Mouse (Mus musculus) stomach, embryonic 15.5 days (tissue): ENCODE data around the gene Zdhhc5. TPM values are rescaled to one million over a fixed set of nuclear protein-coding genes. Genes with fewer than 3 reads are reported as not detected.
"Not testable (repeated sequence)": the region's sequence is repeated elsewhere in the genome, so short reads cannot be mapped to it uniquely, and the experiment has no call there.

Experiments
- ATAC-seq: fragments of 200-750 bp; cut with Nextera tagmentation; 2 replicates; pipeline ENCODE4 v1.8.0; 2017; ENCODE audit warnings: low read depth, moderate number of reproducible peaks, moderate TSS enrichment; ENCODE audit not compliant: insufficient read depth, low FRiP score
- H3K27ac ChIP-seq: fragments of 300-500 bp; sonication (generic); 2 replicates; pipeline ENCODE4 v1.5.1; 2015; ENCODE audit warnings: mild to moderate bottlenecking, inconsistent platforms
- H3K27me3 ChIP-seq: fragments of 300-500 bp; sonication (generic); replicated peaks from 2 replicates; pipeline ENCODE4 v1.6.1; 2015; ENCODE audit warnings: inconsistent platforms
- H3K36me3 ChIP-seq: fragments of 300-500 bp; sonication (generic); 2 replicates; pipeline ENCODE4 v1.6.1; 2015; ENCODE audit warnings: inconsistent platforms
- H3K4me1 ChIP-seq: fragments of 300-500 bp; sonication (generic); 2 replicates; pipeline ENCODE4 v1.6.1; 2015; ENCODE audit warnings: inconsistent platforms
- H3K4me2 ChIP-seq: fragments of 300-500 bp; sonication (generic); 2 replicates; pipeline ENCODE4 v1.6.1; 2015; ENCODE audit warnings: mild to moderate bottlenecking, inconsistent platforms
- H3K4me3 ChIP-seq: fragments of 300-500 bp; sonication (generic); replicated peaks from 2 replicates; pipeline ENCODE4 v1.5.1; 2015; ENCODE audit warnings: inconsistent platforms
- H3K9ac ChIP-seq: fragments of 300-500 bp; sonication (generic); 2 replicates; pipeline ENCODE4 v1.6.1; 2015; ENCODE audit warnings: inconsistent platforms
- H3K9me3 ChIP-seq: fragments of 300-500 bp; sonication (generic); 2 replicates; pipeline ENCODE4 v1.6.1; 2016; ENCODE audit warnings: inconsistent platforms
- WGBS: fragments of 180-500 bp; shearing (Covaris S2); methylation state at CpG from one replicate; pipeline ENCODE4 v1.1.7; 2015; 5-methylcytosine and 5-hydroxymethylcytosine counted together
- polyA plus RNA-seq: library from polyadenylated mRNA; unstranded; fragments of >200 nt; fragmentation: Nextera tagmentation; extraction: Ambion mirVana; gene quantifications from 2 replicates; pipeline ENCODE4 v1.2.1, GENCODE M21; 2015

Gene Zdhhc5
- polyA plus RNA-seq, 1 experiment from 2014 or later, result 28.5 TPM

- Histone ChIP-seq H3K9ac (peak within 1 kb of the TSS; percentile 13; the same call in 1 of the 2 replicates), H3K27me3 (0 out of 2 replicates have a peak, but pooled peaks cover 3% of the 10 kb centered on the region), H3K9me3 (no peaks in the 10 kb centered on the region), H3K4me3 (peak within 1 kb of the TSS; percentile 45), H3K4me2 (peak within 1 kb of the TSS; percentile 69), H3K27ac (no peak within 1 kb of the TSS; the same call in 1 of the 2 replicates), H3K36me3 (no peaks in the 10 kb centered on the region), H3K4me1 (peaks cover 53% of the 10 kb centered on the region)
- peak; percentile 24; the same call in 1 of the 2 replicates for ATAC-seq
- WGBS, result 1% methylated on average over 8 of the region's 8 CpGs
These were observed 18.8 kb upstream of the Zdhhc5 start, which contains the start of gene Ypel4 for GRCm38 (mm10) chr2:84733579-84734300. TSS of gene Ypel4 (plus strand) at chr2:84734058.

GRCm38 (mm10) chr2:84732394-84732793 is 17.4 kb upstream of the Zdhhc5 start:
- Histone ChIP-seq H3K27me3 (0 out of 2 replicates have a peak, but pooled peaks cover 3% of the 10 kb centered on the region), H3K27ac (no peak overlapping the region), H3K4me2 (no peak overlapping the region), H3K4me3 (no peak overlapping the region), H3K4me1 (peaks cover 40% of the 10 kb centered on the region), H3K9ac (no peak overlapping the region), H3K9me3 (no peaks in the 10 kb centered on the region), H3K36me3 (no peaks in the 10 kb centered on the region)
- WGBS, result 74% methylated on average over 1 of the region's 1 CpGs
- ATAC-seq, result no peak

GRCm38 (mm10) chr2:84731206-84731605 is 16.2 kb upstream of the Zdhhc5 start:
- Histone ChIP-seq H3K27ac (no peak overlapping the region), H3K9me3 (no peaks in the 10 kb centered on the region), H3K36me3 (no peaks in the 10 kb centered on the region), H3K4me2 (no peak overlapping the region), H3K4me1 (peaks cover 34% of the 10 kb centered on the region), H3K27me3 (0 out of 2 replicates have a peak, but pooled peaks cover under 1% of the 10 kb centered on the region), H3K4me3 (no peak overlapping the region), H3K9ac (no peak overlapping the region)
- no peak for ATAC-seq
- 77% methylated on average over 3 of the region's 3 CpGs for WGBS

GRCm38 (mm10) chr2:84728191-84728590 is 13.2 kb upstream of the Zdhhc5 start:
- H3K27me3 ChIP-seq, H3K36me3 ChIP-seq, H3K27ac ChIP-seq, ATAC-seq, H3K9ac ChIP-seq, H3K4me3 ChIP-seq, H3K4me2 ChIP-seq, H3K9me3 ChIP-seq: not testable (repeated sequence)
- 77% methylated on average over 5 of the region's 5 CpGs for WGBS
- peaks cover 13% of the 10 kb centered on the region for H3K4me1 ChIP-seq

GRCm38 (mm10) chr2:84727172-84727858 is 12.3 kb upstream of the Zdhhc5 start, which contains the start of gene Clp1:
TSS of gene Clp1 (minus strand) at chr2:84727350.
- under 1% methylated on average over 39 of the region's 39 CpGs for WGBS
- Histone ChIP-seq H3K4me1 (peaks cover 13% of the 10 kb centered on the region), H3K27me3 (no peaks in the 10 kb centered on the region), H3K36me3 (peaks cover 9% of the 10 kb centered on the region; the same call in 1 of the 2 replicates), H3K4me2 (peak within 1 kb of the TSS; percentile 76), H3K9ac (peak within 1 kb of the TSS; percentile 39; the same call in 1 of the 2 replicates), H3K27ac (peak within 1 kb of the TSS; percentile 92), H3K9me3 (no peaks in the 10 kb centered on the region), H3K4me3 (peak within 1 kb of the TSS; percentile 50)
- ATAC-seq, result peak; percentile 97

- Histone ChIP-seq H3K27ac (no peak overlapping the region), H3K4me3 (peak overlapping the region; percentile 50), H3K9me3 (no peaks in the 10 kb centered on the region), H3K4me2 (peak overlapping the region; percentile 76), H3K36me3 (peaks cover 10% of the 10 kb centered on the region; the same call in 1 of the 2 replicates), H3K4me1 (peaks cover 13% of the 10 kb centered on the region), H3K27me3 (no peaks in the 10 kb centered on the region), H3K9ac (peak overlapping the region; percentile 24; the same call in 1 of the 2 replicates)
- no peak for ATAC-seq
- WGBS, result 2% methylated on average over 9 of the region's 9 CpGs
These were observed 11.7 kb upstream of the Zdhhc5 start for GRCm38 (mm10) chr2:84726716-84727115.

GRCm38 (mm10) chr2:84725770-84726169 is 10.8 kb upstream of the Zdhhc5 start:
- H3K9ac ChIP-seq, result no peak overlapping the region
- no peaks in the 10 kb centered on the region for H3K9me3 ChIP-seq
- no peak for ATAC-seq
- H3K36me3 ChIP-seq, result peaks cover 11% of the 10 kb centered on the region; the same call in 1 of the 2 replicates
- WGBS, result 93% methylated on average over 10 of the region's 10 CpGs
- no peaks in the 10 kb centered on the region for H3K27me3 ChIP-seq
- no peak overlapping the region for H3K4me3 ChIP-seq
- 0 out of 2 replicates have a peak overlapping the region, but pooled peaks have one; percentile 76 for H3K4me2 ChIP-seq
- H3K4me1 ChIP-seq, result peaks cover 13% of the 10 kb centered on the region
- H3K27ac ChIP-seq, result no peak overlapping the region

- no peaks in the 10 kb centered on the region for H3K9me3 ChIP-seq
- no peak overlapping the region for H3K4me3 ChIP-seq
- no peak overlapping the region for H3K9ac ChIP-seq
- no peaks in the 10 kb centered on the region for H3K27me3 ChIP-seq
- H3K4me1 ChIP-seq, result peaks cover 13% of the 10 kb centered on the region
- H3K36me3 ChIP-seq, result peaks cover 11% of the 10 kb centered on the region; the same call in 1 of the 2 replicates
- ATAC-seq, result no peak
- WGBS, result 95% methylated on average over 14 of the region's 14 CpGs
- no peak overlapping the region for H3K27ac ChIP-seq
- no peak overlapping the region for H3K4me2 ChIP-seq
These were observed 8.9 kb upstream of the Zdhhc5 start for GRCm38 (mm10) chr2:84723856-84724255.

GRCm38 (mm10) chr2:84721182-84721581 is 6.2 kb upstream of the Zdhhc5 start:
- Histone ChIP-seq H3K4me3 (no peak overlapping the region), H3K27ac (no peak overlapping the region), H3K4me2 (no peak overlapping the region), H3K9ac (no peak overlapping the region), H3K4me1 (peaks cover 8% of the 10 kb centered on the region; the same call in 1 of the 2 replicates), H3K27me3 (no peaks in the 10 kb centered on the region), H3K9me3 (no peaks in the 10 kb centered on the region), H3K36me3 (peaks cover 11% of the 10 kb centered on the region; the same call in 1 of the 2 replicates)
- WGBS, result 72% methylated on average over 3 of the region's 3 CpGs
- no peak for ATAC-seq

- Histone ChIP-seq H3K4me1 (0 out of 2 replicates have a peak, but pooled peaks cover 4% of the 10 kb centered on the region), H3K27ac (no peak overlapping the region), H3K4me3 (no peak overlapping the region), H3K9ac (no peak overlapping the region), H3K36me3 (peaks cover 11% of the 10 kb centered on the region; the same call in 1 of the 2 replicates), H3K4me2 (no peak overlapping the region), H3K27me3 (no peaks in the 10 kb centered on the region), H3K9me3 (no peaks in the 10 kb centered on the region)
- WGBS, result 94% methylated on average over 2 of the region's 2 CpGs
- no peak for ATAC-seq
These were observed 5.7 kb upstream of the Zdhhc5 start for GRCm38 (mm10) chr2:84720718-84721117.

- H3K4me1 ChIP-seq, result peaks cover 6% of the 10 kb centered on the region; the same call in 1 of the 2 replicates
- 92% methylated on average over 4 of the region's 4 CpGs for WGBS
- H3K27me3 ChIP-seq, result no peaks in the 10 kb centered on the region
- H3K4me3 ChIP-seq, result no peak overlapping the region
- H3K9me3 ChIP-seq, result no peaks in the 10 kb centered on the region
- no peak overlapping the region; the same call in 1 of the 2 replicates for H3K27ac ChIP-seq
- ATAC-seq, result no peak
- H3K4me2 ChIP-seq, result no peak overlapping the region
- no peak overlapping the region for H3K9ac ChIP-seq
- 0 out of 2 replicates have a peak, but pooled peaks cover 2% of the 10 kb centered on the region for H3K36me3 ChIP-seq
These were observed 2.4 kb upstream of the Zdhhc5 start for GRCm38 (mm10) chr2:84717357-84717756.
